Mouse (Mus musculus) kidney, adult 2 months (tissue): ENCODE results near the gene Dera.

Experiments
- CTCF ChIP-seq: fragments of 200-500 bp; conservative IDR thresholded peaks from 2 replicates; pipeline ENCODE4 v1.5.1; 2011; ENCODE audit warnings: low read depth, mild to moderate bottlenecking, control low read depth, low read length, moderate library complexity, mixed read lengths; ENCODE audit not compliant: insufficient read depth, insufficient read length
- POLR2A ChIP-seq: fragments of 200-500 bp; IDR thresholded peaks from one replicate; pipeline ENCODE4 v1.6.1; 2011; ENCODE audit warnings: low read depth, low read length, control low read depth

- peak; percentile 29; the same call in 1 of the 2 replicates for TF ChIP-seq CTCF
- no peak for TF ChIP-seq POLR2A
These were observed 30.4 kb upstream of the Dera start for GRCm38 (mm10) chr6:137723898-137724297.
